Comparison of ENCODE assay signal across 18 mouse cellular contexts in genomic region chr10:71138132-71138851, GRCm38 (mm10). TPM values are rescaled to one million over a fixed set of nuclear protein-coding genes. Genes with fewer than 3 reads are reported as not detected.
DNase-seq lines count a peak whose midpoint lies in the region; ATAC-seq and TF ChIP-seq lines count a peak whose summit lies in the region.
"Had no signal": no experiment of that assay in that cellular context is flagged by ENCODE, and none has a peak within 500 bp of the region (broad histone marks: within the 10 kb centered on the region; RNA-seq: fewer than 3 reads in every experiment).

No protein-coding gene starts in this region.

- ATAC-seq in forebrain, embryonic 14.5 days = no peak
- peak; percentile 65; the same call in 1 of the 2 replicates for ATAC-seq in limb, embryonic 11.5 days (ENCODE audit: insufficient number of reproducible peaks, low FRiP score, low TSS enrichment, low read depth)
- 0 out of 2 replicates have a peak, but pooled peaks have one; percentile 56 for ATAC-seq in embryonic facial prominence, embryonic 11.5 days (replicated peaks; ENCODE audit: insufficient number of reproducible peaks, low FRiP score, low TSS enrichment, low read depth)
- ATAC-seq in limb, embryonic 14.5 days (ENCODE audit: low FRiP score, low read depth) = peak; percentile 62
- no peak for ATAC-seq in heart, embryonic 11.5 days (replicated peaks; ENCODE audit: insufficient number of reproducible peaks, low FRiP score, low TSS enrichment)
- ATAC-seq: forebrain, postnatal 0 days; hindbrain, embryonic 16.5 days; intestine, postnatal 0 days; liver, embryonic 12.5 days had no signal

- no peak overlapping the region for H3K4me2 ChIP-seq in forebrain, embryonic 14.5 days (ENCODE audit: low read length)
- no peak overlapping the region for H3K4me2 ChIP-seq in limb, embryonic 11.5 days (ENCODE audit: low read depth, severe bottlenecking)
- H3K4me2 ChIP-seq in embryonic facial prominence, embryonic 11.5 days (ENCODE audit: low read depth, low read length) = no peak overlapping the region
- 0 out of 2 replicates have a peak overlapping the region, but pooled peaks have one; percentile 23 for H3K4me2 ChIP-seq in limb, embryonic 14.5 days (replicated peaks; ENCODE audit: low read depth, low read length, severe bottlenecking)
- H3K4me2 ChIP-seq in heart, embryonic 11.5 days = no peak overlapping the region
- H3K4me2 ChIP-seq: liver, embryonic 12.5 days; lung, embryonic 14.5 days had no signal

- no peak overlapping the region for H3K9ac ChIP-seq in forebrain, embryonic 14.5 days (ENCODE audit: low read length)
- no peak overlapping the region for H3K9ac ChIP-seq in limb, embryonic 11.5 days (ENCODE audit: low read length)
- no peak overlapping the region for H3K9ac ChIP-seq in embryonic facial prominence, embryonic 11.5 days (replicated peaks; ENCODE audit: low read length)
- no peak overlapping the region for H3K9ac ChIP-seq in limb, embryonic 14.5 days (ENCODE audit: low read depth, low read length, severe bottlenecking)
- H3K9ac ChIP-seq in heart, embryonic 11.5 days (ENCODE audit: low read depth, low read length) = no peak overlapping the region
- H3K9ac ChIP-seq: forebrain, postnatal 0 days; liver, embryonic 12.5 days; lung, embryonic 14.5 days had no signal

- no peak overlapping the region for H3K4me3 ChIP-seq in forebrain, embryonic 10.5 days
- H3K4me3 ChIP-seq in forebrain, embryonic 14.5 days (ENCODE audit: low read depth, low read length) = no peak overlapping the region
- H3K4me3 ChIP-seq in limb, embryonic 11.5 days (ENCODE audit: low read depth, low read length) = no peak overlapping the region
- no peak overlapping the region for H3K4me3 ChIP-seq in limb, embryonic 10.5 days
- H3K4me3 ChIP-seq in embryonic facial prominence, embryonic 11.5 days (ENCODE audit: low read depth, low read length) = no peak overlapping the region
- no peak overlapping the region for H3K4me3 ChIP-seq in limb, embryonic 14.5 days (replicated peaks; ENCODE audit: low read length)
- no peak overlapping the region for H3K4me3 ChIP-seq in heart, embryonic 11.5 days (ENCODE audit: low read depth, low read length)
- H3K4me3 ChIP-seq: liver, embryonic 12.5 days had no signal

- DNase-seq in forebrain, embryonic 10.5 days (ENCODE audit: extremely low spot score, low spot score) = no peak
- no peak for DNase-seq in forebrain, embryonic 14.5 days (ENCODE audit: low spot score)
- DNase-seq in limb, embryonic 11.5 days (ENCODE audit: low spot score) = no peak
- DNase-seq in limb, embryonic 10.5 days (ENCODE audit: low spot score) = no peak
- peak; percentile 62 for DNase-seq in embryonic facial prominence, embryonic 11.5 days (ENCODE audit: low spot score)
- peak; percentile 71 for DNase-seq in limb, embryonic 14.5 days (ENCODE audit: low spot score)
- DNase-seq: adrenal gland, postnatal 10 days; cerebellum, adult 11-12 months; cerebellum, postnatal 36 days; forebrain, postnatal 0 days; kidney, postnatal 14 days; lung, embryonic 14.5 days; right cerebral cortex, postnatal 14 days; thymus, postnatal 14 days had no signal

- TF ChIP-seq POLR2A in limb, embryonic 14.5 days (IDR thresholded peaks at IDR 0.05; ENCODE audit: borderline replicate concordance, extremely low read depth, insufficient read depth, insufficient read length) = no peak

- 76% methylated on average over 14 of the region's 14 CpGs for WGBS in forebrain, embryonic 10.5 days
- 78% methylated on average over 14 of the region's 14 CpGs for WGBS in forebrain, embryonic 14.5 days
- 63% methylated on average over 14 of the region's 14 CpGs for whole genome bisulfite sequencing in limb, embryonic 11.5 days
- WGBS in limb, embryonic 10.5 days = 70% methylated on average over 11 of the region's 14 CpGs
- WGBS in embryonic facial prominence, embryonic 11.5 days = 65% methylated on average over 14 of the region's 14 CpGs
- WGBS in limb, embryonic 14.5 days = 49% methylated on average over 14 of the region's 14 CpGs
- WGBS in heart, embryonic 11.5 days (ENCODE audit: insufficient replicate concordance) = 83% methylated on average over 14 of the region's 14 CpGs

- peaks cover 8% of the 10 kb centered on the region for H3K4me1 ChIP-seq in forebrain, embryonic 10.5 days
- no peaks in the 10 kb centered on the region for H3K4me1 ChIP-seq in forebrain, embryonic 14.5 days (ENCODE audit: control insufficient read depth, insufficient read depth, low read length)
- H3K4me1 ChIP-seq in limb, embryonic 11.5 days (ENCODE audit: control insufficient read depth, insufficient read depth, low read length) = no peaks in the 10 kb centered on the region
- peaks cover 17% of the 10 kb centered on the region for H3K4me1 ChIP-seq in limb, embryonic 10.5 days
- H3K4me1 ChIP-seq in embryonic facial prominence, embryonic 11.5 days (ENCODE audit: control insufficient read depth, insufficient read depth, low read length) = peaks cover 4% of the 10 kb centered on the region
- peaks cover 28% of the 10 kb centered on the region for H3K4me1 ChIP-seq in limb, embryonic 14.5 days (ENCODE audit: control insufficient read depth, insufficient read depth, low read length)
- H3K4me1 ChIP-seq in heart, embryonic 11.5 days (ENCODE audit: control insufficient read depth, insufficient read depth, low read length) = no peaks in the 10 kb centered on the region
- H3K4me1 ChIP-seq: liver, embryonic 12.5 days had no signal

- H3K9me3 ChIP-seq in forebrain, embryonic 10.5 days = no peaks in the 10 kb centered on the region
- H3K9me3 ChIP-seq in forebrain, embryonic 14.5 days (replicated peaks; ENCODE audit: control insufficient read depth, low read length) = no peaks in the 10 kb centered on the region; the same call in 1 of the 2 replicates
- H3K9me3 ChIP-seq in limb, embryonic 11.5 days (ENCODE audit: control insufficient read depth, low read length) = no peaks in the 10 kb centered on the region
- no peaks in the 10 kb centered on the region for H3K9me3 ChIP-seq in limb, embryonic 10.5 days (replicated peaks)
- no peaks in the 10 kb centered on the region for H3K9me3 ChIP-seq in embryonic facial prominence, embryonic 11.5 days (replicated peaks; ENCODE audit: control insufficient read depth, low read length)
- H3K9me3 ChIP-seq in limb, embryonic 14.5 days (ENCODE audit: control insufficient read depth, low read length) = peaks cover 1% of the 10 kb centered on the region; the same call in 1 of the 2 replicates
- no peaks in the 10 kb centered on the region for H3K9me3 ChIP-seq in heart, embryonic 11.5 days (replicated peaks; ENCODE audit: control insufficient read depth, low read length)
- H3K9me3 ChIP-seq: liver, embryonic 12.5 days had no signal

- no peaks in the 10 kb centered on the region for H3K27me3 ChIP-seq in forebrain, embryonic 10.5 days (ENCODE audit: poor library complexity, severe bottlenecking)
- H3K27me3 ChIP-seq in forebrain, embryonic 14.5 days (replicated peaks; ENCODE audit: control insufficient read depth, insufficient read depth, low read length) = no peaks in the 10 kb centered on the region
- H3K27me3 ChIP-seq in limb, embryonic 11.5 days (ENCODE audit: control insufficient read depth, insufficient read depth, low read length) = no peaks in the 10 kb centered on the region
- H3K27me3 ChIP-seq in limb, embryonic 10.5 days (ENCODE audit: low read depth, poor library complexity, severe bottlenecking) = no peaks in the 10 kb centered on the region
- no peaks in the 10 kb centered on the region for H3K27me3 ChIP-seq in embryonic facial prominence, embryonic 11.5 days (ENCODE audit: control insufficient read depth, insufficient read depth, low read length)
- H3K27me3 ChIP-seq in limb, embryonic 14.5 days (ENCODE audit: control insufficient read depth, insufficient read depth, low read length) = no peaks in the 10 kb centered on the region
- no peaks in the 10 kb centered on the region for H3K27me3 ChIP-seq in heart, embryonic 11.5 days (ENCODE audit: control insufficient read depth, insufficient read depth, low read length)
- H3K27me3 ChIP-seq: liver, embryonic 12.5 days had no signal

- no peaks in the 10 kb centered on the region for H3K36me3 ChIP-seq in forebrain, embryonic 10.5 days (replicated peaks)
- H3K36me3 ChIP-seq in forebrain, embryonic 14.5 days (ENCODE audit: control insufficient read depth, insufficient read depth, low read length) = no peaks in the 10 kb centered on the region
- no peaks in the 10 kb centered on the region for H3K36me3 ChIP-seq in limb, embryonic 11.5 days (ENCODE audit: control insufficient read depth, insufficient read depth, low read length)
- H3K36me3 ChIP-seq in limb, embryonic 10.5 days = no peaks in the 10 kb centered on the region
- no peaks in the 10 kb centered on the region for H3K36me3 ChIP-seq in embryonic facial prominence, embryonic 11.5 days (replicated peaks; ENCODE audit: control insufficient read depth, insufficient read depth, low read depth, low read length)
- H3K36me3 ChIP-seq in limb, embryonic 14.5 days (ENCODE audit: control insufficient read depth, insufficient read depth, low read length) = no peaks in the 10 kb centered on the region
- no peaks in the 10 kb centered on the region for H3K36me3 ChIP-seq in heart, embryonic 11.5 days (ENCODE audit: control insufficient read depth, insufficient read depth, low read length)
- H3K36me3 ChIP-seq: liver, embryonic 12.5 days had no signal

- peak overlapping the region; percentile 51; the same call in 1 of the 2 replicates for H3K27ac ChIP-seq in forebrain, embryonic 10.5 days
- H3K27ac ChIP-seq in forebrain, embryonic 14.5 days (ENCODE audit: low read depth, low read length) = no peak overlapping the region
- no peak overlapping the region for H3K27ac ChIP-seq in limb, embryonic 11.5 days (replicated peaks; ENCODE audit: low read depth, low read length)
- H3K27ac ChIP-seq in limb, embryonic 10.5 days = no peak overlapping the region; the same call in 1 of the 2 replicates
- no peak overlapping the region for H3K27ac ChIP-seq in embryonic facial prominence, embryonic 11.5 days (replicated peaks; ENCODE audit: low read depth, low read length)
- peak overlapping the region; percentile 70; the same call in 1 of the 2 replicates for H3K27ac ChIP-seq in limb, embryonic 14.5 days (replicated peaks; ENCODE audit: low read depth, low read length)
- H3K27ac ChIP-seq in heart, embryonic 11.5 days (ENCODE audit: low read depth, low read length) = no peak overlapping the region
- H3K27ac ChIP-seq: liver, embryonic 12.5 days had no signal

RNA-seq across cellular contexts. Expression of gene Bicc1, which starts 21.2 kb away (rescaled TPM):
- 2.7 and 3.1 TPM in 2 replicates for polyA plus RNA-seq in forebrain, embryonic 10.5 days (2016; fragmentation: Nextera tagmentation; extraction: Ambion mirVana)
- polyA plus RNA-seq in forebrain, embryonic 14.5 days (2014; fragmentation: Nextera tagmentation; extraction: Ambion mirVana) = 3.2 and 3.8 TPM in 2 replicates
- polyA plus RNA-seq in limb, embryonic 11.5 days (2014; fragmentation: Nextera tagmentation; extraction: Ambion mirVana) = 8.5 and 8.9 TPM in 2 replicates
- polyA plus RNA-seq in limb, embryonic 10.5 days (2016; fragmentation: Nextera tagmentation; extraction: Ambion mirVana) = 3.0 and 4.5 TPM in 2 replicates
- 9.0 and 10.4 TPM in 2 replicates for polyA plus RNA-seq in embryonic facial prominence, embryonic 11.5 days (2014; fragmentation: Nextera tagmentation; extraction: Ambion mirVana)
- 38.8 and 42.2 TPM in 2 replicates for polyA plus RNA-seq in limb, embryonic 14.5 days (2012; rRNA removed)
- polyA plus RNA-seq in limb, embryonic 14.5 days (2014; fragmentation: Nextera tagmentation; extraction: Ambion mirVana) = 48.2 and 50.5 TPM in 2 replicates
- polyA plus RNA-seq in heart, embryonic 11.5 days (2014; fragmentation: Nextera tagmentation; extraction: Ambion mirVana) = 14.1 and 14.8 TPM in 2 replicates

Comparison
In these comparisons a context has a peak if more than half of its experiments do, and no peak if none do; other contexts are left out.
1. DNase-seq: peak in embryonic facial prominence, embryonic 11.5 days (single experiment) and limb, embryonic 14.5 days (single experiment); none in forebrain, embryonic 10.5 days (single experiment), forebrain, embryonic 14.5 days (single experiment), limb, embryonic 11.5 days (single experiment) and limb, embryonic 10.5 days (single experiment).
2. H3K27ac ChIP-seq: peak in forebrain, embryonic 10.5 days (single experiment) and limb, embryonic 14.5 days (single experiment); none in forebrain, embryonic 14.5 days (single experiment), limb, embryonic 11.5 days (single experiment), limb, embryonic 10.5 days (single experiment), embryonic facial prominence, embryonic 11.5 days (single experiment) and heart, embryonic 11.5 days (single experiment).
3. ATAC-seq: peak in limb, embryonic 11.5 days (single experiment), embryonic facial prominence, embryonic 11.5 days (single experiment) and limb, embryonic 14.5 days (single experiment); none in forebrain, embryonic 14.5 days (single experiment) and heart, embryonic 11.5 days (single experiment).